Mouse (Mus musculus) regulatory T cell (primary cell): ENCODE data around the gene Lamtor5.

Experiments used
- in situ Hi-C: fragments of 300-600 bp; cut with MboI, MseI; formaldehyde crosslinking; loops from one replicate; pipeline ENCODE4 v1.15.1; 2025; ENCODE audit warnings: high pct_unique_total_duplicates

The Lamtor5 gene

DNA sequence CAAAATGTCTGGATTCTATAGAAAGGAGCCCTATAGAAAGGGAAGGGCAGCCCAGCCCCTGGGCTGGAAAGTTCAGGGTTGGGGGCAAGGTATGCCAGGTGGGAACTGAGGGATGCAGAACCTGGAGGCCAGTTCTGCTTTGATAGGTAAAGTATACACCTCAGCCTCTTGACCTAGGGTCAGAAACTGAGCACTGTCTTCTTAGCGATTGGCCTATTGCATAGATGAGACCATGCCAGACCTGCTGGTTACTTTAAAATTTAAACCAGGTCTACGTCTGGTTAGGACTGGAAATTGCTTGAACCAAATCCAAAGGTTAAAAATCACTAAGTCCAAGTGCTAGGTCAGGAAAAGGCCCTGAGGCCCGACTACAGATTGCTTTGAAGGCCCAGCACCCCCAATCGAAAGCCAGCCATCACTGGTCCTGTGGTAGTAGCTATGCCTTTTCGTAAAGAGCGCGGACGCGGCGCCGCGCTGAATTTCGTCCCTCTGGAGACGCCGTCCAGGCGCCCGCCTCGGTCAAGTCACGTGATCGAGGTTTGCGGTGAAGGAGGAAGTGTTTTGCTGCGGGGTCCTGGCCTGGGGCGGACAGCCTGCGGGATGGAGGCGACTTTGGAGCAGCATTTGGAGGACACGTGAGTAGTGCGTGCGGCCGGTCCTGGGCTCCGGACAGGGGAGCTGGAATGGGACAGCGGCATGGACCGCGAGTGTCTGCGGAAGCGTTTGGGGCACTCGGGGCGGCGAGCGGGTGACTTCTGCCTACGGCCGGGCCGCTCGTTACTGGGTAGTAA, at the start of gene Lamtor5:
TSS of gene Lamtor5 (plus strand) at position 380 of the 791 bp plus-strand sequence.
- in situ Hi-C loops = no loop called here

DNA sequence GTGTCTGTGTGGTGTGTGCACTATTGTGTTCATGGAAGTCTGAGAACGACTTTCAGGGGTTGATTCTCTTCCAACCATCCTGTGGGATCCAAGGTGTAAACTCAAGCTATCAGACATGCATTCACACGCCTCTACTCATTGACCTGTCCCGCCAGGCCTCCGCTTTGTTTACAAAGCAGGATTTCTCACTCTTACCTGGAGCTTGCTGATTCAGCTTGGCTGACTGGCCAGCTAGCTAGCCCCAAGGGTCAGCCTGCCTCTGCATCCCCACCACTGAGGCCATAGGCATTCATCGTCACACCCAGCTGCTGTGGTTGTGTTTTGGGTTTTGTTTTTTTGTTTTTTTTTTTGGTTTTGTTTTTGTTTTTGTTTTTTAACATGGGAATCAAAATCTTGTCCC, 49.4 kb upstream of the Lamtor5 start:
- in situ Hi-C loops = no loop called here

DNA sequence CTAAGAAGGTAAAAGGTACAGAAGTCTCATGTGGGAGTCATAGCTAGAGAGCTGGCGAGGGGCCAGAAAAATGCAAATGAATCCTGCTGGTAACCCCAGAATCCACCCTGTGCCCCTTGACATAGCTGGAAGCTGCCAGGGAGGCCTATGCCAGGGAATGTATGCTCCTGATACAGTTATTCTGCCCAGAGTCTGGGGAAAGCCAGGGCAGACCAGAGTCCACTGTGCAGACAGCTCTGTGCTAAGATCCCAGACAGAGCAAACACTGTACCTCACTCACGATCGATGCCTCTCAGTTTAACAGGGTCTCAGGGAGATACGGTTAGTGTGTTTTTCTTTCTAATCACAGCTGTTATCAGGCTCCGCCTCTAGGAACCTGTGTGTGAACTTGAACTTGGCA, 48.8 kb upstream of the Lamtor5 start:
- in situ Hi-C loops = no loop called here

DNA sequence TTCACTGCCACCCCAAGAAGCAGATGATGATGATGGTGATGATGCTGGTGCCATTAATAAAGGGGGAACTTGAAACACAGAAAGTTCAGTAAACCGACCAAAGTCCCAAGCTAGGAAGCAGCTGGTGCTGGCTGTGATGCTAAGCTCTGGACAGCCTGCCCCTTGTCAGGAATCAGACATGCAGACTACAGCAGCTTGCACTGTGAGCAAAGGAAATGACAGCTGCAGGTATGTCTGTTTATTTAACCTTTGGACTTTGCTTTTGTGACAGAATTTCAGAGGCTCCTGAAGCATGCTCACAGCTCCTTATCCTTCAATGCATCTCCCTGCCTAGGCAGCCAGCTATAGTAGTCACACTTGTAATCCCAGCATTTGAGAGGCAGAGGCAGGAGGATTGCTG, 48.1 kb upstream of the Lamtor5 start, which contains the start of gene A630076J17Rik:
TSS of gene A630076J17Rik (plus strand) at position 88 of the 400 bp plus-strand sequence.
- in situ Hi-C loops = no loop called here

DNA sequence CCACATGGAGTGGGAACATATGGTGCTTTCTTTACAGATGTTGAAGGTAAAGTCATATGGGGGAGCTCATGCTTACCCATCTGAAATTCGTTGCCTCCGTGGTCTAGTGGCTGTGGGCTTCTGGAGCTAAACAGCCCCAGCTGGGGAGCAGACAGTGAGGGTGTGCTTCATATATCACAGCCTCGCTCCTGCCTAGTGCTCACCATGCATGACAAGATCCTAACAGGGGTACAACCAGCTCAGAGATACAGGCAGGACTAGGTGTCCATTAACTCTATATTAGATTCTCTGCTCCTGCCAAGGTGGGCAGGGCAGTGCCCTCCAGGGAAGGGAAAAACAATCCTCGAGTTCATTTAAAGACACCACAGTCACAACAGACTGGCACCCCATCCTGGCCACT, 47.5 kb upstream of the Lamtor5 start:
- in situ Hi-C loops = no loop called here

DNA sequence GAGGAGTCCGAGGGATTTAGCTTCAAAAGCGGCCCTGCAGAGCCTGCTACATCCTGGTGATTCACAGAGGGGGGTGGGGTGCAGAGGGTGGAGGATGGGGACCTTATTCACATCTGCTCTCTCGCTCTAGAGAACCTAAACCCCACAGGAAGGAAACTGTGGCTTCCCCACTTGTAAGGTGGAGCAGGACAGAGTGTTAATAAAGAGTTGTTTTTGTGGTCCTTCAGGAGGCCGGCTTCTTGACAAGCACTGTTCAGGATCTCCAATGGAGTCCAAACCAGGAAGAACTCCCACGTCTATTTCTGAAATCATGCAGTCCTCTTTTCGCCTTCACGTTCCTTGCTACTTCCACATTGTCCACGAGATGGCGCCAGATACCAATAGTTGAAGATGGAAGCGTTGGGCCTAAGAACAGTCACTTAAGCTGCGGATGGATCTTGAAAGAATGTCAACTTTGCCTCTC, 45.3 kb upstream of the Lamtor5 start:
- in situ Hi-C loops = no loop called here

DNA sequence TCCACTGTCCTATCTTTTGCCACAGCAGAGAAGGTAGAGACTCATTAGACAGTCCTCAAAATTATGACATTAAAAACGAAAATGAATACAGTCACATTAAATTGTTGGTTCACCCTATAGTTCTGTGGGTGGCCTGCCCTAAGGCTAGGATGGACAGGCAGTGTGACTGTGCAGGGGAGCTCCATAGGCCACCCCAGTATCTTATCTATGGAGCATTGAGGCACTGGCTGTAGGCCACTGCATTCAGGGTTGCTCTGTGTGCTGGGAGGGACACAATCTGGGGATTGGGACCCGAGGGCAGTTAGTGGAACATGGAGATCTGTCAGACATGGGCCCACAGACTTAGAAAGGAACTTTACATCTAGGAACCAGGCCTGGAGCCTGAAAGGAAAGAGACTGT, 44.7 kb upstream of the Lamtor5 start:
- in situ Hi-C loops = no loop called here

DNA sequence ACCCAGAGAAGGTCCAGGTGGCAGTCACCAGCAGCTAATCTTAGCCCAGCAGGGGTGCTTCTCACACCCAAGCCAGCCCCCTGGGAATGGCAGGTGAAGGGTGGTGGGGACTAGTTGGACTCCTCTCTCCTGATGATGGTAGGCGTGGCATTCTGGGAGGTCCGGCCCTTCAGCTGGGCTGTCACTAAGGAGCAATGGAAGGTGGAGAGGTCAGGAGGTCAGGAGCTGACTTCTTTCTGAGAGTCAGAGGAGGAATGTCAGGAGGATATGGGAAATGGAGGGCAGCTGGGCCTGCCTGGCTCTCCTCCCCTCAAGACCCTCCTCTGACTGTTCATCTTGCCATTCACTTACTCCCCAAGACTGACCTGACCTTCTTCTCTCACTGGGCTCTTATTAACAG, 40.6 kb upstream of the Lamtor5 start:
- in situ Hi-C loops = loop anchor here (5.0 kb wide), 1 partner anchor 224 kb away; no protein-coding TSS in a partner anchor

DNA sequence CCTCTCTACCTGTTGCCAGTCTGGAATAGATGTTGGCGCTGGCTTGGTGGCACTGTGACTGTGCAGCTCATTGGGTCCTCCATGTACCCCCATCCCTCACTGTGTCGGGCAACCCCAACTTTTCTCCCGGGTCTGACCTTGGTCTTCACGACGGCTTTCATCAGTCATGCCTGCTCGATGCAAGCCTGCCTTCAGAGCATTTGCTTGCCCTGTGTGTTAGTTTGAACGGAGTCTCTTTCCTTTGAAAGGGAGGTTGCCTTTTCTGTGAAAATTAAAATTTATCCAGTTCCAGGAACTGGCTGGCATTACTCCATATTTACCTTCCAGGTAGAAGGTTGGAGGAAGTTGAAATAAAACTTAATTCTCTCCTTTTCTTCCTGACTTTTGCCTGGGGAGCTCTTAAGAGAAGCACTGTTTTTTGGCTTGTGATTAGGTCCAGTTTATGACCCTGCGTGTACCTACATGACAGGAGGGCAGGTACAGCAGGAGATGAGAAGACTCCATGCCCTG, 40.1 kb upstream of the Lamtor5 start:
- in situ Hi-C loops = loop anchor here (5.0 kb wide), 1 partner anchor 224 kb away; no protein-coding TSS in a partner anchor

DNA sequence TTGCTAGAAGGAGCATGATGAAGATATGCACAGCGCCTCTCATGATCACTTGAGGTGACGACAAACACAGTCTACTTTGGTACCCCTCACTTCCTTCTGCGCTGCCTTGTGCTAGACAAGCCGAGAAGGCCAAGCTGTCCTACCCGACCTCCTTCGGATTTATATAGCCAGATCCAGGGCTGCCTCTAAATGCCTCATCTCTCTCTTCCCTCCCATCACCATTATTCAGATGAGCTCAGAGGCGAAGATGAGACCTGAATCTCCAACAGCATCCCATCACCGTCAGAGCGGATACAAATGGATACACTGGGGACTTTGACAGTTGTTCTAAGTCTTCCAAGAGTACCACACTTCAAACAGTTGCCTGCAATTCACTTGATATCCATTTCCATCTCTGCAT, 39.1 kb upstream of the Lamtor5 start, which contains the start of gene Prok1:
TSS of gene Prok1 (minus strand) at position 101 of the 400 bp plus-strand sequence.
- in situ Hi-C loops = loop anchor here (5.0 kb wide), 1 partner anchor 223 kb away; no protein-coding TSS in a partner anchor

DNA sequence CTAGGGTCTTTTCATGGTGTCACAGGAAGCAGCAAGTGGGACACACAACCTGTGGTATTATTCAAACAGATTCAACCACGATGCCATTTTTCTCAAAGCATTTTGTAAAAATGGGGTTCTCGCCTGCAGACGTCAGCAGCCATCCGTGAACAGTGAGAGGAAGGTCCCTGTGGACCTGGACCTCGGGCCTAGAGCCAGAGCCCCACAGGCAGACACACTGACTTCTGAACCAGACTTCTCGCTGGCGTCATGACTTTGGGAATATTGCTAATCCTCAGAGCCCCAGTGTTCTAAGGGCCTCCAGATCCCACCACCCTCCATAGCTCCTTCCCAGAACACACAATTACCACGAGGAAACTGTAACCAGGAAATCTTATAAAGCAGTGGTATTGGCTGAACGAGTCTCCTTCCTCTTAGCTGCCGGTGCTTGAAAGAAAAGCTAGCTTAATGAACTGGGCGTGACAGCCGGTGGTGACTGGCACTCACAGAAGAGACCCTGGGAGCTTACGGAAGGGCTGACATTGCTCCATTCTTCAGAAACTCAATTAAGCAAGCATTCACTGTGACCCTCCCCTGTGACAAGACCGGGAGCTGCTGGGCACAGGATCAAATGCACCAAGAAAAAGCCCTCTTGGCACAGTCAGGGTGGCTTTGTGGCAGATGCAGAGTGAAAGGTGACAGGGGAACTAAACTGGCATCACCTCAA, 37.1 kb upstream of the Lamtor5 start:
- in situ Hi-C loops = no loop called here

DNA sequence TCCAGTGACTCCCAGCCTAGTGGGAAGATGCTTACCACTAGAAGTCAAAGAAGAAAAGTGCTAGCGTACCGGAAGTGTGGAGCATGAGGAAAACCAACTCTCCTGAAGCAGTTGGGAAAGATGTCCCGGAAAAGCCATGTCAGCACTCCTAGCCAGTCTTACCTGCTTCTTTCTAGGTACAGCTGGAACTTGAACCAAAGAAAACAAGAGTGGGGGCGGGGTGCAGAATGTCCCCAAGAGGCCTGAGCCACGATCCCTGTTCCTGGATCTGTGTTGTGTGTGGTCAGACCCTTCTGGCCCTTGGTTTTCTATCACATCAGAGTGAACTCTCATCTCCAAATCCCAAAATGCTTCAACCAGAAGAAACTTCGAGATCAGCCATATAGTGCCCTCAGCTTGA, 31.8 kb upstream of the Lamtor5 start:
- in situ Hi-C loops = no loop called here

DNA sequence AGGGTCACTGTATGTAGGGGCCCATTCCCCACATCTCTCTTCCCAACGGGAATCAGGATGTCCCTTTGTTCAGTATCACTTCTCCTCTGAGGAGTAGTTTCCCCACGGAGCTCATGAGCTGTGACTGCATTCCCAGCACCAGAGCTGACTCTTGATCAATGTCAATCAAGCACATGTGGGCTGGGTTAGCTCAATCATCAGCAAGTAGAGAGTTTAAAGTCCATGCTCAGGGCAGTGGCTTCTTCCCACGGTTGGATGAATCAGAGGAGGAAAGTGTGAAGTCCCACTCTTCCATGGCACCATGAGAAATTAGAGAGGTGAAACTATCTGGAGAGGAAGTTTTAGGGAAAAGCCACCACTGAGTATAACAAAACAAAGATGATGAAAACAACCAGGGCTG, 29.6 kb upstream of the Lamtor5 start:
- in situ Hi-C loops = no loop called here

DNA sequence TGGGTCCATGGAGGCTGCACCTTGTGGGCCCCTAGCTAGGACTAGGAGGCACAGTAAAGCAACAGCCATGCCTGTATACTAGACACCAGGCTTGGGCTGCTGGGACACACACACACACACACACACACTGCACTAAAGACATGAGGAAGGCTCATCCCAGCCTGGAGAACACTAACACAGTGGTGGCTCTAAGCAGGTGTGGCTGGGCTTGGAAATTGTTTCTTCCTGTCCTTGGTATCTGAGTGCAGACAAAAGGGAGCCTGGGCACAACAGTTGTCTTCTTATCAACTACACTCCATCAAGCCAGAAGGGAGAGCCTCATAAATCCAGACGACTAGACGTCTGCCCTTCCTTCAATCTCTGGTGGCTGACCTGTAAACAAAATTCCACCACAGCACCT, 28.3 kb upstream of the Lamtor5 start:
- in situ Hi-C loops = no loop called here

DNA sequence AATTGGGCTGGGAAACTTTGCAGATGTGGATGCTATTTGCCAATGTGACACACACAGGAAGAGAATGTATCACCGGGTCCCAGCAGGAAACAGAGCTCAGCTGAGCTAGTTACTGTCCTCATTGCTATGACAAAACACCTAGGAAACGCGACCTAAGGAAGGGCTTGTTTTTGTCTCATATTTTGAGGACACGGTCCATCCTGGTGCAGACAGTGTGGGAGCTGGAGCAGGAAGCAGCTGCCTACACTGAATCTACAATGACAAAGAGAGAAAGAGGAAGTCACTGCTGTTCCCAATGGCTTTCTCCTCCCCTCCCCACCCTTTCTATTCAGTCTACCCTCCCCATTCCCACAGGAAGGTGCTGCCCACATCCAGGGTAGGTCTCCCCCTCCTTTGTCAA, 26.6 kb upstream of the Lamtor5 start:
- in situ Hi-C loops = no loop called here

DNA sequence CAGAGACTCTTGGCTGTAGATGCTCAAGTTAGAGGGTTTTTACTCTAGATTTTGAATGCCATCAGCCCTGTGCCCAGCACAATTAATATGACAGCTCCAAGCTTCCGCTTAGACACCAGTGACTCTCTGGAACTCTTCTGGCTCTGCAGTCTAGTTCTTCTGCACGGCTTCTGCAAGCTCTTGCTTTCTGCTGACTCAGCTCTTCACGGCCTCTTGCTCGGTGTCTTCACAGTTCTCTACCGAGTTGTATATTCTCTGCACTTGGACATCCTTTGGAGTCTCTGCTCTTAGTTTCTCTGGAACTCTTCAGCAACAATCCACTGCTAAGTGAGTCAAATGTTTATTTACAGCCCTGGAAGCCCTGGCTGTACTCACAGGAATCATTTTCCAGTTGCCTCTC, 24.7 kb upstream of the Lamtor5 start:
- in situ Hi-C loops = no loop called here

DNA sequence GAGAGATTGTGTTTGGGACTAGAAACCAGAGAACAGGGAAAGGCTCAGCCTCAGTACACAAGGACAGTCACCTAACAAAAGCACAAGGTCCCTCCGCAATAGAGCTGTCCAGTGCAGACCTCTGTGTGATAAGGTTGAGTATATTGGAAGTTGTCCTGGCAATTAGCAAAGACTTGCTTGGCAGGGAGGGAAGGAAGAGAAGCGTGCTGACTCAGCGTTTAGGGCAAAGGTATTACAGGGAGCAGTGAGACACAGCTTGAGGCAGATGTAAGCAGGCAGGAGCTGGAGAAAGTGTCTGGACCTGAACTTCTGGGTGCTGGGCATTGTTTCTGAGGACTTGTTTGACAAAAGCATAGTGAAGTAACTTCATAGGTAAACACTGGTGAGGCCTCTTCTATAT, 22.7 kb upstream of the Lamtor5 start:
- in situ Hi-C loops = no loop called here

DNA sequence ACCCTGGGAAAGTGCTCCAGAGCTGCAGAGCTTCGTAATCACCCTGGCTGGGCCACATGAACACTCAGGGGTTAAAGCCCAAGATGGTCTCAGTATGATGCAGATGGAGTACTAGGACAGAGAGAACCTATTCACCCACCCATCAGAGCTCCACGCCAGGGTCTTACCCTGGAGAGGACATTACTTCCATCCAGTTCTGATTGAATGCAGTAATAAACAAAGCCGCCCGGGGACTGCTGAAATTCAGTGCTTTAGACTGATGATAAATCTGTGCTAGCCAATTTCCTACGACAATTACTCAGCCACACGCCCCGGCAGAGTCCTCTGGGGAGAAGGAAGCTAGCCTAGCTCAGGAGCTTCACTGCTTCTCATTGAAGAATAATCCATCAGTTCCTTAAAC, 21.9 kb upstream of the Lamtor5 start:
- in situ Hi-C loops = no loop called here

DNA sequence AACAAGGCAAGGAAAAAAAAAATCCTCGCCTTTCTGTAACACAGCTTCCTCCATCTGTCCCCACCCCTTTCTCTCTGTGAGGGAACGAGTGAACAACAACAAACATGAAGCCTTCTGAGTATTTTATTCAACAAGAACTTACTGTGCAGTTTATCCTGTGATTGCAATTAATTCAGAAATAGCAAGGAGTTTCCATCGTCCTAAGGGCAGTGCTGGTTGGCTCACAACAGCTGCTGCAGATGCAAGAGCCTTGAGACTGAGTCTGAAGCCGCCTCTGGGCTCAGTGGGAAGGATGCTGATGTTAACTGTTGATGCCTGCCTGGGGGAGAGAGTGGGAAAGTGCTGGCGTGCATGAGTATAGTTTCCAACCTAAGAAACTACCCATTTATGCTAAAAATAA, 20.7 kb upstream of the Lamtor5 start:
- in situ Hi-C loops = no loop called here

DNA sequence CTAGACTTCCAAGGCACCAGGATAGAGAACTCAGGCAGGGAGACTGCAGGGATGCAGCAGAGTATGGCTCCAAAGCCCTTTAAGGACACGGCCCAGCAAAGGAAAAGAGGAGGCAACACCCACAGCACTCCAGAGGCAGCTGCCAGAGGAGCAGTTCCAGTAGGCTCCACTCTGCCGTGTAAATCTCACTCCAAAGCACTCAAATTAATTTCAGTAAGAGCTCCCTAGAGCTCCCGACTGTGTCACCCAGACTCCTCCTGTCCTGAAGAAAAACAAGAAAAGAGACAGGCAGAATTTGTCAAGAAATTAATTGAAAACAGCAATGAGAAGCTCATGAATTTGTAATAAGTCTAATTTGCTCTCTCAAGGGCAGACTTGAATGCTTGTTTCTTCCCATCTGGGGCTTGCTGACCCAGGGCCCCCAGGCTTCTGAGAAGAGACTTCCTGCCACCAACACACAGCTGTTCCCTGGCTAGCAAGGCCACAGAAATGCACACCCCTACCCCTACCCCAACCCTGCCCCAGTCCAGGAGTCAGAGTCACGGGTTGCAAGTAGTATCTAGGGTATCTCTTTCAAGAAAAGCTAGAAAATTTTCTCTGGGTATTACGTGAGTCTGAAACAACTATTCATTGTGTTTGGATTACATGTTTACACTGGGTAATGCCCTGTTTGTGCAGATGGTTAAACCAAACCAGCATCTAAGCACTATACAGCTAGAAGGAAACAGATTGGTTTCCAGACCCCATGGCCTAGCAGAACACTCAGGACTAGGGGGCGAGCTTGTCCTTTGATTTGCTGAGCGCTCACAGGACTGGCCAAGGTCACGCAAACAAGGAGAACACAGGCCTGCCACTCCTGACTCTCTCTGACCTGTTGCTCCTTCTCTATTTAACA, 17.5 kb upstream of the Lamtor5 start:
- in situ Hi-C loops = loop anchor here (10.0 kb wide), 1 partner anchor 1104 kb away; the partner anchor contains the start of gene Mybphl

DNA sequence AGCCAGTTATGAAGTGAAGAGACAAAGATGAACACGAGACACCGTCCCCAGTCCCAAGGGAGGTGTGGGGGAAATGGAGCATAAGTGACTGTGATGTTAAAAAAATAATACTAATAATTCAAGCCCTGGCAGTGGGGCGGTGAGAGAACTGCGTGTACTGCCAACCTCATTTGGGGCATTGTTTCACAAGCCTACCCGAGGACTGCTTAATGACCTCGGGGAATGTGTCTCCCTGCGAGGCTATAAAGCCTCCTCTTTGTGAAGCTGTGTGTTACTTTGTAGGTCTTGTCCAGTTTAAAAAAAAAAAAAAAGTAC, 16.9 kb upstream of the Lamtor5 start:
- in situ Hi-C loops = loop anchor here (10.0 kb wide), 1 partner anchor 1103 kb away; the partner anchor contains the start of gene Mybphl
